Mouse (Mus musculus): ENCODE measurements around the gene Slc16a1.

Slc16a1 gene

GRCm38 (mm10) chr3:104638403-104638779, at the start of gene Slc16a1:
Gene Slc16a1 (plus strand): TSS chr3:104638668.
- DNase-seq, result peak; percentile 94

DNA sequence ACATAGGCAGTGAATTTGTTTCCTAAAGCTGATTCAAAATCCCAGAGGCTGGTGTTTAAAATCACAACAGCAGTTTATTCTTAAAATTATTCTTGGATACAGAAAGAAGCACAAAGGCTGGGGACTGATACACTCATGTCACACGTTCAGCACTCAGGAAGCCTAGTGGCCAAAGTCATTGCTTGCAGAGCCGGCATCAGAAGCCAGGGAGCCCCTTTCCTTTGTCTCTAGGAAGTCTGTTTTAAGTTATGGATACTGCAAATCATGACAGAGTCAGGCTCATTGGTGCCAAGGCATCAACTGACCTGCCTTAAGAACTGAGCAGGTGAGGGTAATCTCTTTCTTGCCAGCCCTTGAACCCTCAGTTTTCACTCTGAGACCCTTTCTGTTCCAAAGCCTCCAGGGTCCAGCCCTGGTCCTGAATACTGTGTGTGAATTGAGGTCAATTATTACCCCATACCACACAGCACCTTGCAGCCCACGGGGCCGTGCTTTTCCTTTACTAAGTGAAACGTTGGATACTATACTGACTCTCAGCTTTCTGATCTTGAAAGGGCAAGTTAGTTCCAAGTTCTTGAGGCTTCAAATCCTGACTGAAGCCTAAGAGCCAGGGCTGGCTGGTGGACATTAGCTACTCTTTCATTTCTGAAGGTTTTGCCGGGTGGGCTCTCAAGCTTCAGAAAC, 41.9 kb upstream of the Slc16a1 start:
- DNase-seq, result no peak

- DNase-seq, result peak; percentile 98
Observed at GRCm38 (mm10) chr3:104597135-104597764, 41.2 kb upstream of the Slc16a1 start.

DNA sequence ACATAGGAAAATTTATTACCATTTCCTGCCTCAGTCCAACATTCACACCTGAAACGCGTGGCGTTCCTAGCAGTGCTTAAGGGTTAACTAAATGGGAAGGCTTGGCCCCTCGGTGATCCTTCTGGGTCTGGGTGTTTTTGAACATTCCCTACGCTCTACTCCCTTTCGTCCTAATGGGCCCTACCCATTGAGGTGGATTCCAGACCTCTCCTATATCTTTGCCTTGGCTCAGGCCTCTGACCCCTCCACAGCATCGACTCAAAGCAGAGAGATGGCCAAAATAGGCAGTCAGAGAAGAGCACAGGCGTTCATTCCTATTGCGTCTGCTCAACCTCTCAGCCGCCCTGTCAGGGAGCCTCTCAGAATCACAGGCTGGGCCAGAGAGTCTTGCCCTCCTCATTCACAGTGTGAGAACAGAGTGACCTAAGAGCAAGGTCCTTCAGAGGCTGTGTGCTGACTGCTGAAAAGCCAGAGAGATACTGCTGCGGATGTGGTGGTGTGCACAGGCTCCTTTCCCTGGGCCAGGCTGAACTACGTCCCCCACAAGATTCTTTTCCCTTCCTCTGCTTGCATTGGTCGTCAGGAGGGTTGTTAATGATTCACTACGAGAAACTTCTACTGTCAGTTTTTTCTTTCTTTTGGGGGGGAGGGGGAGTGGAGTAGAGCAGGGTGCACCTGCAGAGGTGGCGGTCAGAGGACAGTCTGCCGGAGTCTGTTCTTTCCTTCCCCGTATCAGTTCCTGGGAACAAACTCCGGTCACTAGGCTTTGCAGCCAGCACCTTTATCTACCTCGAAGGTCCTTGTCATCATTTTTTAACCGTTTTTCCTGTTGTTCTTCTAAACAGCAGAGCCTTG, 38.9 kb upstream of the Slc16a1 start:
- DNase-seq, result peak; percentile 28

GRCm38 (mm10) chr3:104600691-104601090, 37.8 kb upstream of the Slc16a1 start:
- no peak for DNase-seq

DNA sequence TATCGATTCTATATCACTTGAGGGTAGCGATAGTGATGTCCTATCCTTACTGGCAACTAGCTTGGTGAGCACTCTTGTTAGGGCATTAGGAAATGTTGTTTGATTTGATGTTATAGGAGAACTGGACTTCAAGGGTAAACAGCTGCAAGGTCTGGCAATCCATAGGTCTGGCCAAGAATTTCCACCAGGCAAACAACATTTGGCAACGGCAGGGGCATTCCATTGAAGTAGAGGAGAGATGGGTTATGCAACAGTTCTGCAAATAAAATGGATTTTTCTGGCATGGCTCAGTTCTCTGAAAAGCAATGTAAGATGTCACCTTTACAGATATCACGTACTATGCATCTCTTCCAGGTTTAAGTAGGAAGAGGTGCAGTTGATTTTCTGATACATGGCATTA, 36.8 kb upstream of the Slc16a1 start:
- DNase-seq, result no peak

DNA sequence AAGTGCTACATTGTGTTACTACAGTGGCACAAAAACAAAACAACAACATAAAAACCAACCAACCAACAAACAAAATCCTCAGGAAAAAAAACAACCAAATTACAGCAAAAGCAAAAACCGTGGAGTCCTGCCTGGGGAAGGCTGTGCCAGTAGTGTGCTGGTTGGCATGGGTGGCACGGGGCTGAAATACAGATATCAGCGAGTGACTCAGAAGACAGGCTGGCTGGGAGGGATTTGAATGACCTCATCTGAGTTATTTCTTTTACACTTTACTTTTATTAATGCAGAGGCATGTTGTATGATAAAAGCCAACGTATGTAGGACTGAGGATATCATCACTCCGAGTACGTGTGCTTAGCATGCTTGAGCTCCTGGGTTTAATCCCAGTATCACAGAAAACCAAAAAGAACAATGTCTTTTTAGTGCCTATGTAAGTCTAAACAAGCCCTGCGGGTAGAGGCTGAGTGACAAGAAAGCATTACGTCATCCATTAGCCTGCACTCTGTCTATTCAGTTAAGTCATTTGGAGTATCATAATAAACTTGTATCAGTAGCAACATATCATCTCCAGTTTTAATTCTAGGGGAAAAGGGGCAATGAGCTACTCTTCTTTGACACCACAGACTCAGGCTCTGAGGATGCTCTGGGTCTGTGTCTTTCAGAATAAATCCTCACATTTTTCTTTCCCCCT, 28.6 kb upstream of the Slc16a1 start:
- no peak for DNase-seq

DNA sequence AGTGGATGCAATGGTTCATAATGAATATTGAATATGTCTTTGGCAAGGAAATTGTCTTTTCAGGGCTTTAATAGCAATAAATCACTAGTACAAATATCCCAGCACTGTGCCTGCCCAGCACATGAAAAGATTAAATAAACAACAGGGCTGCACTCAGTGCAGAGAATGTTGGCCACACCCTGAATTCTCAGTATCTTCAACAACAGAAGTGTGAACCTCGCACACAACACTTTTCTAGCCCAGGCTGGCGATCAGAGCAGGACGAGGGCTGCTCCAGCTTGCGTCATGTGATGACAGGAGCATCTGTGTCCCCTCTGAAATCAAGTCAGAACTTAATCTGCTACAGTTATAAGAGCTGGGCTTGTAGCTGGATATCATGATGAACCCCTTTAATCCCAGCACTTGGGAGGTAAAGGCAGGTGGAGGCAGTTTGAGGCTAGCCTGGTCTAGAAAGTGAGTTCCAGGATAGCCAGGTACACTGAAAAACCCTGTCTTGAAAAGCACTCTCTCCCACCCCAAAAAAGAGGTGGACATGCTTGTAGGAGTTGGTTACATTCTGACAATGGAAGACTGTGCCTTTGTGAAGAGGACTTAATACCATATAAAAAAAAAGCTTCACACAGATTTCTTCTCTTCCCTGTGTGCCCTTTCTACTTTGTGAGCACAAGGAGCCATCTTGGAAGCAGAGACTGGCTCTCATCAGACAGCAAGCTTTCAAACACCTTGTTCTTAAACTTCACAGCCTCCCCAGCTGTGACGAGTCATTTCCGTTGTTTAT, 27.8 kb upstream of the Slc16a1 start:
- no peak for DNase-seq

- DNase-seq, result no peak
Observed at GRCm38 (mm10) chr3:104611951-104612350, 26.5 kb upstream of the Slc16a1 start.

DNA sequence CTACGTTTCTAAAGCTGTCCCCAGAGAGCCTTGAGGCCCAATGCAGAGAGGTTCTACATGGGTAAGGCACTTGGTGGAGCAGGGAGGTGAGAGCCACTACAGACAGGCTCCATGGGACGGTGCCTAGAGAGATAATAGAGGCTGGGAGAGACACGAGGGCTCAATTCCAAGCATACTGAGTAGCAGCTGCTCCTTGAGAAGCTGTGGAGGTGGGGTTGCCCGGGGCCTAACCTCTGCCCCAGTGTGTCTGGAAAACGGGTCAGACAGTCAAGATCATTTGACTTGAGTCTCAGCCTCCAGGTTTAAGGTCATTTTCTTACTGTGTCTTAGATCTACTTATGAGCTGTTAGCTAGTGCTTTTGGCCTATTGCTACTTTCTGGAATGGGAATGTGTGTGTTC, 25.4 kb upstream of the Slc16a1 start:
- no peak for DNase-seq

DNA sequence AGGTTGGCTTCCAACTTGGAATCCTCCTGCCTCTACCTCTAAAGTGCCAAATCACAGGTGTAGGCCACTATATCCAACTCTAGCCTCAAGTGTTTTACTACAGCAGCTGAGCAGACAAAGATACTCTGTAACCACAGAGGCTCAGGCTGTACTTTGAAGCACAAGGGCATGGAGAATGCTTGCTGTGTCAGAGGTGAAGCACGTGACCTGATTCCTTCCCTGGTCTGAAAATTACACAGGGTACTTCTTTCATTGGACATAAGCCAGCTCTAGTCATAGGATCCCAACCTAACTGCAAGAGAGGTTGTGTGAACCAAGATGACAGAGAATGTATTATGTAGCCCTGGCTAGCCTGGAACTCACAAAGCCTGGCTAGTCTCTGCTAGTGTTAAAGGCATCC, 24.4 kb upstream of the Slc16a1 start:
- no peak for DNase-seq

DNA sequence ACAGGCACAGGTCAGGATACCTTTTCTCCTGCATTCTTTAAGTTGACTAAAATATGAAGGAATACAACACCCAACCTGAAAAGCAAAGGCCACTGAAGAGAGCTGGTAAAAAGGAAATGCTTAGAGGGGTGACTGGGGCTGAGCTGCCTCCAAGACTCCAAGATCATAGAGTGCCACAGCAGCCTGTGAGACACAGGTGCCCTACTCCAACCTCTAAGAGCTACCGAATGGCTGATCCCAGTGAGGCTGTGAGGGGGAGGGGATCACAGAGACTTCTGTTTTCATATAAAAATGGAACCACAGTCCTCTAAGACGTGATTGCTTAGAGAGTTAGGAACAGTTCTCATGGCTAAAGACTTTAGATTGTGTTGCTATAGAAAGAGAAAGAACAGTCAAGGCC, 23.3 kb upstream of the Slc16a1 start:
- DNase-seq, result no peak

GRCm38 (mm10) chr3:104616155-104616554, 22.3 kb upstream of the Slc16a1 start:
- no peak for DNase-seq

GRCm38 (mm10) chr3:104621841-104622240, 16.6 kb upstream of the Slc16a1 start:
- DNase-seq, result no peak

GRCm38 (mm10) chr3:104629810-104630209, 8.7 kb upstream of the Slc16a1 start:
- no peak for DNase-seq

DNA sequence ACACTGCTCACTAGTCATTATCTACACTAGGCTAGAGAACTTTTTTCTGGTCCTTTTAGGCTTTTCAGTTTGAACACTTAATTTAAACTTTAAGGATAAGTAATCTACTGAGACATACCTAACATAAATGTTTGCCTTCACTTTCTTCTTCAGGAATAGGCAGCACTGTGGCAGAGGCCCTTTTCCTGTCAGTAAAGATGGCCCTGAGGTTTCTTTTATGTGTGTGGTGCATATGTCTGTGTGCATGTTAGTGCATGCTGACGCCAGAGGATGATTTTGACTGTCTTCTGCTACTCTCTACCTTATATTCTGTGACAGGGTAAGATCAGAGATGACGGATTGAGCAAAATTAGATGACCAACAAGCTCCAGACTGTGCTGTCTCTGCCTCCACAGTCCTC, 7.5 kb upstream of the Slc16a1 start:
- no peak for DNase-seq

GRCm38 (mm10) chr3:104632560-104633162, 5.8 kb upstream of the Slc16a1 start:
- DNase-seq, result no peak

GRCm38 (mm10) chr3:104636491-104636890, 2.0 kb upstream of the Slc16a1 start:
- DNase-seq, result no peak

- no peak for DNase-seq
Observed at GRCm38 (mm10) chr3:104637427-104638402, 753 bp upstream of the Slc16a1 start.

GRCm38 (mm10) chr3:104638932-104639748, 672 bp downstream of the Slc16a1 start:
- peak; percentile 81 for DNase-seq
